Mouse (Mus musculus) cortical plate, adult 2 months (tissue): ENCODE measurements around the gene Rasa3. TPM values are rescaled to one million over a fixed set of nuclear protein-coding genes. Genes with fewer than 3 reads are reported as not detected.

Experiments
- H3K27ac ChIP-seq: fragments of 200-500 bp; 2 replicates; pipeline ENCODE4 v1.5.1; 2012; ENCODE audit warnings: low read length, control low read depth, inconsistent platforms; ENCODE audit not compliant: insufficient read depth
- H3K4me1 ChIP-seq: fragments of 200-500 bp; 2 replicates; pipeline ENCODE4 v1.6.1; 2011; ENCODE audit warnings: low read length; ENCODE audit not compliant: control insufficient read depth, insufficient read depth
- H3K4me3 ChIP-seq: fragments of 200-500 bp; 2 replicates; pipeline ENCODE4 v1.5.1; 2011; ENCODE audit warnings: mild to moderate bottlenecking, low read length, control low read depth; ENCODE audit not compliant: insufficient read depth
- CTCF ChIP-seq: fragments of 200-500 bp; IDR thresholded peaks from 2 replicates; pipeline ENCODE4 v1.5.1; 2011; ENCODE audit warnings: mild to moderate bottlenecking, control low read depth, low read length; ENCODE audit not compliant: insufficient read depth; ENCODE audit errors: extremely low read depth
- POLR2A ChIP-seq: fragments of 200-500 bp; IDR thresholded peaks from 2 replicates; pipeline ENCODE4 v1.6.1; 2011; ENCODE audit warnings: mild to moderate bottlenecking, low read length, control low read depth; ENCODE audit not compliant: insufficient read depth; ENCODE audit errors: extremely low read depth
- polyA plus RNA-seq: library from polyadenylated mRNA; depleted of rRNA; stranded (reverse); fragments of >200 nt; gene quantifications from 2 replicates; pipeline ENCODE4 v1.2.3, GENCODE M21; 2012

Rasa3 gene
- polyA plus RNA-seq, 1 experiment, result 52.4 TPM

DNA sequence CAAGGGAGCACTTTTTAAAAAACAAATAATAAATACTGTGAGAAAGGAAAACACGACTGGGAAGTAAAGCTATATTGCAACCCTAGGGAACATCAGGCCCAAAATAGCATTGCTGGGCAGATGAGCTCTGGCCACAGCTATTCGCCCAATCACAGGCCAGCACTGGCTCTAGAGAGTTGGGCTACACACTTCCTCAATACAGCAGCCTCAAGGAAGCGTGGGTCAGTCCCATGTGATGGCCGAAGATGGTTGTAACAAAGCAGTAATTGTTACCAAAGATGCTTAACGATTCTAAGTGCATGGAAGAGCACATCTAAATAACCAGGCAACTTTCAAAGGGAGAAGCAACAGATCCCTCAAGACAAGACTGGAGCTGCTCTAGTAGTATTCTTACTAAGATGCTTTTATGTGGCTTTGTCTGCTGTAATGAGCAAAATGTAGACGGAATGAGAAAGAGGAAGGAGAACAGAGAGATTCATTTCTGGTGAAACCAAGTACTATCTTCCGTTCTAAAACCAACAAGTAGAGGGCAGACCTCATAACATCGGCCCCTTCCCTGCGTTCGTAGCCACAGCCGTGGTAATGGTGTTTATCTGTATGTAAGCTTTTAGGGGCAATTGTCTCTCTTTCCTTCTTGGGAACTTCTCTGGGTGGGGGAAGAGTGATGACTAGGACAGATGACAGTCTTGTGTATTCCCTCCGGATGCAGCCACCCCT is 3.0 kb downstream of the Rasa3 start:
- Histone ChIP-seq H3K27ac (peak overlapping the region; percentile 92), H3K4me1 (peaks cover 7% of the 10 kb centered on the region; the same call in 1 of the 2 replicates), H3K4me3 (peak overlapping the region; percentile 87)
- TF ChIP-seq POLR2A, result no peak
- no peak for TF ChIP-seq CTCF

DNA sequence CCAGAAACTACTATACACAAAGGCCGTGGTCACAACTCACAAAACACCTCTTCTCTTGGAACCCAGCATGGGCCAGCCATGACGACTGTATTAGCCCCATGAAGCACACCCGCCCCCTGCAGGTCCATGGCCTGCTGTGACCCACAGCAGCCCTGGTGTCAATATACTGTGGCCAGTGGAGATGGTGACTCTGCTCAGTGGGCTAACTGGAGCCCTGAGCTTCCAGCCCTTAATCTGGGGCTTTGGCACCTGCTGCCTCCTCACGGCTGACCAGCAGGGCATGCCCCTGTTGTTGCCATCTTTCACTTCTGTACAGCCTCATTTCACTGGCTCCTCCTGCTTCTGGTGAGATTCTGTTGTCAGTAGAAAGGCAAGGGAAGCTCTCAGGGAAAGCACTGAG is 4.2 kb downstream of the Rasa3 start:
- Histone ChIP-seq H3K27ac (peak overlapping the region; percentile 82), H3K4me1 (peaks cover 7% of the 10 kb centered on the region; the same call in 1 of the 2 replicates), H3K4me3 (no peak overlapping the region)
- TF ChIP-seq CTCF (no peak), POLR2A (no peak)

DNA sequence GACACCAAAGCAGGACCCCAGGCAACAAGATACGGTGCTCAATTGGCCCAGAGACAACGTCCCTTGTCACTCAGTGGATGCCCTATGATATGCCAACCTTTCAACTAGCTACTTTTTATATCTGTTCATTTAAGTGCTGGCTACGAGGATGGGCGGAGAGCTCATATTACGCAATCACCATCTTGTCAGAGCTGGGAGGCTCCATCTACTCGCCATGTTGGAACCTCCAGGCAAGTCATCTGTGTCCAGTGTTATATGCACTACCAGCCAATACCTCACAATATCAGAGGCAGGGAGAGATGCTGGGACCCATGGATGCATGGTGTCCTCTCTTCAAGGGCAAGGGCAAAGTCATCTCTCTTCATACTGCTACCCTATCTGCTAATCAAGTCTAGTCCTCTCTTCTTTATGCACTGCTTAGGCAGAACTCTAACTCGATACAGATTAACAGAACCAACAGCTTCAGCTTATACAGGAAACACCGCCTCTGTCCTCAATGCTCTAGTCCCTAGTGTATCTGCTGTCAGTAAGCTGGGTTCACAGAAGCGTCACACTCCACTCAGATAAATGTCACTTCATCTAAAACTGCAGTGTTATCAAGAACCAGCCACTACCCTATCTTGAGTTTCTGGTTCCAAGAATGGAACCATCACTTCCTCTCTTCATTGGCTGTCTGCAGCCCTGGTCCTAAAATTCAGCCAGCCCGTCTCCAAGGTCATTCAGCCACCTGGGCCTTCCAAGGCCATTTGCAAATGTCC is 6.0 kb downstream of the Rasa3 start:
- H3K27ac ChIP-seq, result no peak overlapping the region; the same call in 1 of the 2 replicates

DNA sequence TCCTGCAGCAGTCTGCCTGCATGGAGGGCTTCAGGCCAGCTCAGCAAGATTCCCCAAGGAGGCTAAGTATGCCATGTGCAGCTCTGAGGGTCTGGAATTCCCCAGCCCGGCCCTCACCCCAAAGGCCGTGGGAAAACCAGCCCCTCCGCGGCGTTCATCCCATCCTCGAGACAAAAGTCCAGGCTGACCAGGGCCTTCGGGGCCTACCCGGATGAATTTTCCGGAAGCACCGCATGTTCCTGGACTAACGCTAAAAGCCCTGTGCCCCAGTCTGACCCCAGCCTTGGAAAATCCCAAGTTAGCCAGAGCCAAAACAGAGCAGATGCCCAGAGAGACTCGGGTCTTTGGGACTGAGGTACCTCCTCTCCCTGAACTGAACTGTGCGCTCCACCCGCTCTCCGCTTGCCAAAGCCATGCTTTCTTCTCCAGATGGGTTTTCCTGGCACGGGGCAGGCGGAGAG is 7.4 kb downstream of the Rasa3 start:
- peaks cover 9% of the 10 kb centered on the region; the same call in 1 of the 2 replicates for H3K4me1 ChIP-seq
- no peak overlapping the region for H3K4me3 ChIP-seq
- no peak overlapping the region for H3K27ac ChIP-seq
- no peak for TF ChIP-seq POLR2A
- TF ChIP-seq CTCF, result no peak

More for the DNA sequence above, 6.0 kb downstream of the Rasa3 start:
- Histone ChIP-seq H3K4me3 (no peak overlapping the region), H3K4me1 (peaks cover 7% of the 10 kb centered on the region; the same call in 1 of the 2 replicates)
- TF ChIP-seq CTCF (no peak), POLR2A (no peak)

DNA sequence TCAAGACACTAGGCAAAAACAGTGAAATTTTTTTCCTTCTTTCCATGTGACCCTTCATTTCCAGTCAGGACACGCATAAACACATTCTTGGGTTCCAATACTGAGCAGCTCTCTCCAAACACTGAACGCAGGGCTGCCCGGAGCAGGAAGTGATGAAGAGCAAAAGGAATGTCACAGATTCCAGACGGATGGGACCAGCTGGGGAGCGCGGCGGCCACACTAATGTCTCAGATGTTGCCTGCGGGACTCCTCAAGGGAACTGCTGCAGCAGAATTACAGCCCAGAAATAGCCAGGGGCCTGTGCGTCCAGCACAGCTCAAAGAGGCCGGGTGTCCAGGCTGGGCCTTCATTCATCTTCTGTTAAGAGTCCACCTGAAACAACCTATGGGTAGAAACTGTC is 9.0 kb downstream of the Rasa3 start:
- TF ChIP-seq POLR2A (no peak), CTCF (no peak)
- Histone ChIP-seq H3K4me3 (no peak overlapping the region), H3K27ac (no peak overlapping the region), H3K4me1 (peaks cover 8% of the 10 kb centered on the region; the same call in 1 of the 2 replicates)

DNA sequence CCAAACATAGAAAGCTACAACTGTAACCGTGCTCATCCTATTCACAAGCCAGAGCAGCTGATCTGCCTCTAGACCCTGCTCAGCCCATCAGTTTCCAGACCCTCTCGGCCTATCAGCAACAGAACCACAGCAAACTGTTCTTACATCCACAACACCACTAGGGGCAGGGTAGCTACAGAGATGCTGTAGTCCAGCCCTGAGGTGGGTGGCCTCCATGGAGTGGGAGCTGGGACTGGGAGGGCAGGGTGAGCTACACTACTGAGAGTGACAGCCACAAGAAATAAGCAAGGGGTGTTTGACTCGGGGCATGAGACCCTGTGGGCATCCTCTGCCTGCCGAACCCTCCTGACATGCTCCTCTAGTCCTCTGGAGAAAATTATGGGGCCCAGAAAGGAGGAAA is 9.5 kb downstream of the Rasa3 start:
- H3K27ac ChIP-seq, result no peak overlapping the region
- no peak overlapping the region for H3K4me3 ChIP-seq
- TF ChIP-seq POLR2A (no peak), CTCF (no peak)
- H3K4me1 ChIP-seq, result peaks cover 8% of the 10 kb centered on the region; the same call in 1 of the 2 replicates

DNA sequence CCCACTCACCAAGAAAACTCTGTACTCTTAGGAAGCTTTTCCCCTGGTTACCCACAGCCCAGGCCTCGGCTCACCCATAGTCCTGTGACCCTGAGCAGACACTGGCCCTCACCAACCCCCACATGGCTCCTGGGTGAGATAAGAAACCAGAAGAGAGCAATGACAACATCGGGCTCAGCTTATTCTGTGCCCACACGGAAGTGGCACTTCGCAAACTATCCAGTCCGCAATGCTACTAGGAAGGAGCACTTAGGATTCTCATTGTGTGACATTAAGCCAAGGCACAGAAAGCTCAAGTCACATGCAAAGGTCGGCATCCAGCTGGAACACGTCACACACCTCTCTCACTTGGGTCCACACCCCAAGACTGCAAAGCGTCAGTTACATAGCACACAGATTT is 11.5 kb downstream of the Rasa3 start:
- TF ChIP-seq POLR2A (no peak), CTCF (no peak)

DNA sequence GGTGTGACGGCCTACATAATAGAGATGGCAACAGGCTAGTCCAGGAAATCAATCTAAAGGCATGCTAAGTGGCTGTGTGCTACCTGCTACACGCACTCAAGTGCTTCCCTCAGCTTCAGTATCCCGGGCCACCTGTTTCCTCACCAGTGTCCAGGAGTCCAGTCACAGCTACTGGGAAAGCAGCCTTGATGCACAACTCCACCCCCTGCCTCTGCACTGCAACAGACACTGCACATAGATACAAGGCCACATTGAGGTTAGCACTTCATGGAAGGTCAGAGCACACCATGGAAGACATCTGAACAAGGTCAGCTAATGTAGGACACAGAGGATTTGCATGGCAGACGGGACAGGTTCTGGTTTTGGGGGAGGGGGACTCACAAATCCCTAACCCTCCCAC is 11.9 kb downstream of the Rasa3 start:
- TF ChIP-seq POLR2A, result no peak
- TF ChIP-seq CTCF, result no peak
- Histone ChIP-seq H3K4me1 (peaks cover 5% of the 10 kb centered on the region), H3K4me3 (no peak overlapping the region), H3K27ac (no peak overlapping the region)

More for the DNA sequence above, 11.5 kb downstream of the Rasa3 start:
- Histone ChIP-seq H3K4me1 (peaks cover 5% of the 10 kb centered on the region), H3K4me3 (no peak overlapping the region), H3K27ac (no peak overlapping the region)

DNA sequence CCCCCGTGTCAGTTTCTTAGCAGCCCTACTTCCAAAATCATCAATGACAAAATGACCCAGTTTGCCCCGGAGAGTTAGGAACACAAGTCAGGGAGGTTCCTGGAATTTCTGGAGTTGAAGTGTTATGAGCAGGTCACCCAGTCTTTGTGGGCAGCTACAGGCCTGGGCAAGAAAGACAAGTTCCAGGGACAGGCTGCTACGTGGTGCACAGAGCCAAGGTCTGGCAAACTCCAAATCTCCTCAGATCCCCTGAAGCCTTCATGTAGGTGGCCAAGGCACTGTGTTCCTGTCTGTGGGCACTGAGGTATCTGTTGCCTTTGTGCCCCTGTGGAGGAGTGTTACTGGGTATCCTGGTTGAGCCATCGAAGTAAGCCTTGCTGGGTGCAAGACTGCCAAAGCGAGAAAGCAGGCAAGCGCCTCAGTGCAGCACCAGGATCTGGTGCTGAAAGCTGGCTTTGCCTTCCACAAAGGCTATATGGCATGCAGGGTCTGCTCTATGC is 12.6 kb downstream of the Rasa3 start:
- no peak for TF ChIP-seq CTCF
- TF ChIP-seq POLR2A, result no peak
- no peak overlapping the region for H3K4me3 ChIP-seq
- peaks cover 8% of the 10 kb centered on the region for H3K4me1 ChIP-seq
- H3K27ac ChIP-seq, result no peak overlapping the region

DNA sequence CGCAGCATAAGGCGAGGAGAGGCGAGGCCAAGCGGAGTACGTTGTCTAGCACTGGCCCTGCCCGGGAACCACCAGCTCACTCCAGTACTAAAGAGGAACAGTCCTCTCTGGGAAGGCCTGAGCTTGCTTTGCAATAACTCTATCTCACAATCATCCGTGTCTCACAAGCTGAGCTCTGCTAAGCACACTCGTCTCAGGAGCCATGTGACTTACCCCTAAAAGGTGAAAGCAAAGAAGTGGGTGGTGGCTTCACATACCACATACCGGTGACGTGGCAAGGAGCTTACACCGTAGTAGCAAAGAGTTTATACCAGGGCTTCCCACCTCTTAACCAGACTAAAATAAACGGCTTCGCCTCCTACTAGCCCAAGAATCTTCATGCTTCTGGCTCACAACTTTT is 17.1 kb downstream of the Rasa3 start:
- H3K27ac ChIP-seq, result no peak overlapping the region
- no peak overlapping the region for H3K4me3 ChIP-seq
- no peak for TF ChIP-seq POLR2A
- TF ChIP-seq CTCF, result no peak
- H3K4me1 ChIP-seq, result peaks cover 4% of the 10 kb centered on the region
